Mouse (Mus musculus) E14TG2a.4 (cell line): ENCODE measurements at regions not wholly inside any gene's neighbourhood (a gene's known extent, or its start where the extent isn't known, plus 50 kb on each side); places are given as distances from the start of the nearest gene placed in this dataset.

Source experiments
- CTCF ChIP-seq: conservative IDR thresholded peaks from 2 replicates; pipeline ENCODE4 v1.5.1; 2014; ENCODE audit warnings: low read length
- NANOG ChIP-seq: IDR thresholded peaks from 2 replicates; pipeline ENCODE4 v1.6.1; 2014; ENCODE audit warnings: borderline replicate concordance, low read length, mixed read lengths
- POU5F1 ChIP-seq: IDR thresholded peaks from 2 replicates; pipeline ENCODE4 v1.6.1; 2014; ENCODE audit warnings: low read length, borderline replicate concordance

GRCm38 (mm10) chr2:137854494-137854893 is 401.9 kb upstream of the Btbd3 start:
- no peak for TF ChIP-seq CTCF
- TF ChIP-seq NANOG, result no peak
- TF ChIP-seq POU5F1, result no peak
